Mouse (Mus musculus) olfactory bulb, adult 2 months (tissue): ENCODE results near the gene Ror2.

Experiments used
- CTCF ChIP-seq: fragments of 200-500 bp; IDR thresholded peaks from 2 replicates; pipeline ENCODE4 v1.5.1; 2012; ENCODE audit warnings: low read depth, mild to moderate bottlenecking, low read length, moderate library complexity; ENCODE audit not compliant: insufficient read depth
- POLR2A ChIP-seq: fragments of 200-500 bp; IDR thresholded peaks from 2 replicates; pipeline ENCODE4 v1.6.1; 2012; ENCODE audit warnings: mild to moderate bottlenecking, low read depth, low read length, moderate library complexity; ENCODE audit not compliant: insufficient read depth

DNA sequence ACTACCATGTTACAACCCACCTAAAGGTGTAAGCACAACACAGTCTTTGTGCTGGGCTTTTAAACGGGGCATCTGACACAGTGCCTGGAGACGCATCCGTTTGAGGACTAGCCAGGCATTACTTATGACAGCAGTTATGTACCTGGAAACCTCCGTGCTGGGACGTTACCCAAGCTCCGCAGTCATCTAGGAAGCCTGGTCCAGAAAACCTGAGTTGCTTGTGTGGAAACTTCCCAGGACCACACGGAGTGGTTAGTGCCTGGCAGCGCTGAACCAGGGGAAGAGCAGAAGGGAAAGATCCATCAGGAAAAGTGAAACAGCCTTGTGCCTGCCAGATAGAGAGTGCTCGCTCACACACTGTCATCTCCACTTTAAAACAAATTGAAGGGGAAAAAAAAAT is 23.2 kb upstream of the Ror2 start:
- TF ChIP-seq CTCF (no peak), POLR2A (no peak)
